Mouse (Mus musculus) heart, embryonic 16.5 days (tissue): ENCODE data around the gene Mag. TPM values are rescaled to one million over a fixed set of nuclear protein-coding genes. Genes with fewer than 3 reads are reported as not detected.
"Not testable (repeated sequence)": the region's sequence is repeated elsewhere in the genome, so short reads cannot be mapped to it uniquely, and the experiment has no call there.

ENCODE experiments used
- ATAC-seq: fragments of 200-750 bp; cut with Nextera tagmentation; replicated peaks from 2 replicates; pipeline ENCODE4 v1.8.0; 2017; ENCODE audit warnings: moderate number of reproducible peaks; ENCODE audit not compliant: insufficient read depth, low FRiP score; ENCODE audit errors: extremely low read depth
- H3K27ac ChIP-seq: fragments of 300-500 bp; sonication (generic); 2 replicates; pipeline ENCODE4 v1.5.1; 2014; ENCODE audit warnings: mild to moderate bottlenecking, low read length, control low read depth, moderate library complexity
- H3K27me3 ChIP-seq: fragments of 300-500 bp; sonication (generic); 2 replicates; pipeline ENCODE4 v1.6.1; 2014; ENCODE audit warnings: low read length, mixed read lengths; ENCODE audit not compliant: control insufficient read depth, insufficient read depth
- H3K36me3 ChIP-seq: fragments of 300-500 bp; sonication (generic); 2 replicates; pipeline ENCODE4 v1.6.1; 2014; ENCODE audit not compliant: control insufficient read depth, insufficient read depth
- H3K4me1 ChIP-seq: fragments of 300-500 bp; sonication (generic); 2 replicates; pipeline ENCODE4 v1.6.1; 2014; ENCODE audit warnings: low read length, mixed read lengths; ENCODE audit not compliant: control insufficient read depth, insufficient read depth
- H3K4me2 ChIP-seq: fragments of 300-500 bp; sonication (generic); 2 replicates; pipeline ENCODE4 v1.6.1; 2014; ENCODE audit warnings: low read depth, mild to moderate bottlenecking, control low read depth, low read length
- H3K4me3 ChIP-seq: fragments of 300-500 bp; sonication (generic); 2 replicates; pipeline ENCODE4 v1.5.1; 2014; ENCODE audit warnings: mild to moderate bottlenecking, control low read depth, low read length
- H3K9ac ChIP-seq: fragments of 300-500 bp; sonication (generic); 2 replicates; pipeline ENCODE4 v1.6.1; 2014; ENCODE audit warnings: low read length, control low read depth
- H3K9me3 ChIP-seq: fragments of 300-500 bp; sonication (generic); replicated peaks from 2 replicates; pipeline ENCODE4 v1.6.1; 2016; ENCODE audit warnings: low read length; ENCODE audit not compliant: control insufficient read depth
- WGBS: fragments of 180-500 bp; shearing (Covaris S2); extraction: QIAGEN DNeasy Blood & Tissue Kit; methylation state at CpG from one replicate; pipeline ENCODE4 v1.1.7; 2014; 5-methylcytosine and 5-hydroxymethylcytosine counted together
- polyA plus RNA-seq: library from polyadenylated mRNA; unstranded; fragments of >200 nt; fragmentation: Nextera tagmentation; extraction: Ambion mirVana; gene quantifications from 2 replicates; pipeline ENCODE4 v1.2.1, GENCODE M21; 2015

The Mag gene
- polyA plus RNA-seq, 1 experiment from 2014 or later, result 0.24 TPM

GRCm38 (mm10) chr7:30956357-30956751 lies 41.7 kb upstream of the Mag start:
- Histone ChIP-seq H3K4me3 (peak overlapping the region; percentile 78), H3K27me3 (no peaks in the 10 kb centered on the region), H3K4me1 (peaks cover 13% of the 10 kb centered on the region), H3K36me3 (peaks cover 39% of the 10 kb centered on the region), H3K4me2 (peak overlapping the region; percentile 62), H3K9me3 (no peaks in the 10 kb centered on the region), H3K9ac (peak overlapping the region; percentile 97), H3K27ac (peak overlapping the region; percentile 99)
- under 1% methylated on average over 40 of the region's 49 CpGs for WGBS
- ATAC-seq, result peak; percentile 33

- no peaks in the 10 kb centered on the region for H3K27me3 ChIP-seq
- ATAC-seq, result peak; percentile 71
- peak overlapping the region; percentile 78 for H3K4me3 ChIP-seq
- H3K9ac ChIP-seq, result peak overlapping the region; percentile 97
- H3K4me1 ChIP-seq, result peaks cover 13% of the 10 kb centered on the region
- H3K36me3 ChIP-seq, result peaks cover 39% of the 10 kb centered on the region
- H3K9me3 ChIP-seq, result no peaks in the 10 kb centered on the region
- WGBS, result under 1% methylated on average over 64 of the region's 64 CpGs
- peak overlapping the region; percentile 62 for H3K4me2 ChIP-seq
- peak overlapping the region; percentile 99 for H3K27ac ChIP-seq
Measured at GRCm38 (mm10) chr7:30955584-30956356, 41.1 kb upstream of the Mag start.

GRCm38 (mm10) chr7:30954971-30955520 lies 40.4 kb upstream of the Mag start:
- Histone ChIP-seq H3K27me3 (no peaks in the 10 kb centered on the region), H3K27ac (no peak overlapping the region), H3K9me3 (no peaks in the 10 kb centered on the region), H3K4me1 (peaks cover 13% of the 10 kb centered on the region), H3K4me3 (peak overlapping the region; percentile 78), H3K36me3 (peaks cover 41% of the 10 kb centered on the region), H3K9ac (peak overlapping the region; percentile 18; the same call in 1 of the 2 replicates), H3K4me2 (peak overlapping the region; percentile 62)
- ATAC-seq, result no peak
- WGBS, result 86% methylated on average over 12 of the region's 12 CpGs

- H3K9ac ChIP-seq, result no peak overlapping the region
- H3K9me3 ChIP-seq, result no peaks in the 10 kb centered on the region
- no peak overlapping the region for H3K27ac ChIP-seq
- H3K4me2 ChIP-seq, result no peak overlapping the region
- peaks cover 13% of the 10 kb centered on the region for H3K4me1 ChIP-seq
- no peak for ATAC-seq
- H3K4me3 ChIP-seq, result no peak overlapping the region
- WGBS, result 65% methylated on average over 3 of the region's 3 CpGs
- peaks cover 47% of the 10 kb centered on the region for H3K36me3 ChIP-seq
- no peaks in the 10 kb centered on the region for H3K27me3 ChIP-seq
Measured at GRCm38 (mm10) chr7:30954036-30954435, 39.4 kb upstream of the Mag start.

GRCm38 (mm10) chr7:30953459-30953858 lies 38.8 kb upstream of the Mag start:
- H3K9ac ChIP-seq, result no peak overlapping the region
- WGBS, result 81% methylated on average over 6 of the region's 6 CpGs

GRCm38 (mm10) chr7:30952441-30953265 lies 38.0 kb upstream of the Mag start:
- H3K9ac ChIP-seq, result no peak overlapping the region
- no peak overlapping the region for H3K4me3 ChIP-seq
- H3K4me2 ChIP-seq, result no peak overlapping the region
- WGBS, result 93% methylated on average over 16 of the region's 16 CpGs
- H3K27ac ChIP-seq, result no peak overlapping the region
- no peaks in the 10 kb centered on the region for H3K27me3 ChIP-seq
- peaks cover 44% of the 10 kb centered on the region for H3K36me3 ChIP-seq
- no peak for ATAC-seq
- no peaks in the 10 kb centered on the region for H3K9me3 ChIP-seq
- H3K4me1 ChIP-seq, result peaks cover 7% of the 10 kb centered on the region

More at GRCm38 (mm10) chr7:30953459-30953858, 38.8 kb upstream of the Mag start:
- H3K27ac ChIP-seq, result no peak overlapping the region
- H3K4me3 ChIP-seq, result no peak overlapping the region
- no peaks in the 10 kb centered on the region for H3K9me3 ChIP-seq
- H3K4me2 ChIP-seq, result no peak overlapping the region
- no peak for ATAC-seq
- H3K27me3 ChIP-seq, result no peaks in the 10 kb centered on the region
- H3K36me3 ChIP-seq, result peaks cover 47% of the 10 kb centered on the region
- H3K4me1 ChIP-seq, result peaks cover 13% of the 10 kb centered on the region

- not testable (repeated sequence) for H3K4me1 ChIP-seq, H3K9me3 ChIP-seq, H3K27ac ChIP-seq, ATAC-seq, H3K4me2 ChIP-seq, H3K9ac ChIP-seq, H3K27me3 ChIP-seq, H3K4me3 ChIP-seq
- 82% methylated on average over 3 of the region's 3 CpGs for WGBS
- H3K36me3 ChIP-seq, result peaks cover 44% of the 10 kb centered on the region
Measured at GRCm38 (mm10) chr7:30949902-30950301, 35.2 kb upstream of the Mag start.

GRCm38 (mm10) chr7:30945876-30946275 lies 31.2 kb upstream of the Mag start:
- Histone ChIP-seq H3K4me3 (no peak overlapping the region), H3K36me3 (peaks cover 13% of the 10 kb centered on the region), H3K27ac (no peak overlapping the region), H3K9me3 (no peaks in the 10 kb centered on the region), H3K4me2 (no peak overlapping the region), H3K9ac (no peak overlapping the region), H3K27me3 (no peaks in the 10 kb centered on the region), H3K4me1 (no peaks in the 10 kb centered on the region)
- no peak for ATAC-seq
- WGBS, result 95% methylated on average over 7 of the region's 7 CpGs

- not testable (repeated sequence) for H3K4me1 ChIP-seq, H3K4me3 ChIP-seq, ATAC-seq, H3K9ac ChIP-seq, H3K9me3 ChIP-seq, H3K4me2 ChIP-seq, H3K27me3 ChIP-seq, H3K27ac ChIP-seq
- peaks cover 12% of the 10 kb centered on the region for H3K36me3 ChIP-seq
- WGBS, result 81% methylated on average over 7 of the region's 7 CpGs
Measured at GRCm38 (mm10) chr7:30945466-30945865, 30.8 kb upstream of the Mag start.
